Mouse (Mus musculus): Measurements from ENCODE around the gene Gm21985.
"Not testable (repeated sequence)": the region's sequence is repeated elsewhere in the genome, so short reads cannot be mapped to it uniquely, and the experiment has no call there.

The Gm21985 gene

DNA sequence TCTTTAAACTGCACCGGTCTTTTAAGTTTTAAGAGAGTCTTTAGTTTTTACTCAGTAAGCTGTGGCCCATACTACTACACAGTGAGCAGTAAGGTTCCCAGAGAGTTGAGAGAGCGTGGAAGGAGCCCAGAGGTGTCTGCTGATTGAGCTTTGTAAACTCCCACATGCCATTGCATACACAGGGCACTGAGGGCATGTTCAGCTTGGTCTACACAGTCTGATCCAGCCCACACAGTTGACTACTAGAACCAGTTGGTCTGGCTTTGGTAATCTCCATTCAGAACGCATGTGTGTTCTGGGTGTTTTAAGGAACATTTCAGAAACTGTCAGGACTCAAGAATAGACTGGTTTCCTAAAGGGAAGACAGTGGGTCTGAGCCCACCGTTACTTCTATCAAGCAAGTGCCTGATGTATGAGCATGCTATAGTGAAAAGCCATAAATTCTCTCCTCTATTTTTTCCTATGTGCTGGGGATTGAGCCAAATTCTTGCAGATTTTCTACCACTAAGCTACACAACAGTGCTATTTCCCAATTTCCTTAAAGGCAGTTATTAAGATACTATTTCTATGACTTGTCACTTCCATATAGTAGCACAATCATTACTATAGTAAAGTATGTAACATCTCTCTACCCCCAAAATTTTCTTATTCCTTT, 125.4 kb downstream of the Gm21985 start:
- no peak for DNase-seq (ENCODE audit: inconsistent ontology term)

DNA sequence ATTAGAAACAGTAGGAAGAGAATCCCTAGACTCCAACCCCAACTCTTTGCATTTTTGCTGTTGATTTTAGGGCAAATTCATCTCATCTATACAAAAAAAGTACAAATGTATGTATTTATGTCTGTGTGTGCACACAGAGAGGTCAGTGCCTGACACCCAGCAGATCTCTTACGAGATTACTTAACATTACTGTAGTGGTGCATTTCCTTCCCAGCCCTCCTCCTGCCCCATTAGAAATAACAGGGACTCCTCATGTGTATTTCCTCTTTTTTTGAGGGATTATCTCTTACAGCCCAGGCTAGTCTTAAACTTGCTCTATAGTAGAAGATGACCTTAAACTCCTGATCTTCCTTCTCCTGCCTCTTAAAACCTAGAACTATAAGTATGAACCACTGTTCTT, 126.6 kb downstream of the Gm21985 start:
- no peak for DNase-seq (ENCODE audit: inconsistent ontology term)

DNA sequence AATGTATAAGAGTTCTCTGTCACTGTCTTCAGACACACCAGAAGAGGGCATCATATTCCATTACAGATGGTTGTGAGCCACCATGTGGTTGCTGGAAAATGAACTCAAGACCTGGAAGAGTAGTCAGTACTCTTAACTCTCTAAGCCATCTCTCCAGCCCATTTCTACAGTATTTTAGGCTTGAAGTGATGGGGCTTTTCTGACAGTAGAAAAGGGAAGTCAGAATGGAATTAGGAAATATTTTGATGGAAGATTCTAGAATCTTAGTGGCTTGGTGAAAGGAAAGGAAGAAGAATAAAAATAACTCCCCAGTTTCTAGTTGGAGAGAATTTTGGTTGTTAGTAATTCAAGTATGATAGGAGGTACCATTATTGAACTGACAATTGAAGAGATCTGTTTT, 127.8 kb downstream of the Gm21985 start:
- DNase-seq (ENCODE audit: inconsistent ontology term): no peak

DNA sequence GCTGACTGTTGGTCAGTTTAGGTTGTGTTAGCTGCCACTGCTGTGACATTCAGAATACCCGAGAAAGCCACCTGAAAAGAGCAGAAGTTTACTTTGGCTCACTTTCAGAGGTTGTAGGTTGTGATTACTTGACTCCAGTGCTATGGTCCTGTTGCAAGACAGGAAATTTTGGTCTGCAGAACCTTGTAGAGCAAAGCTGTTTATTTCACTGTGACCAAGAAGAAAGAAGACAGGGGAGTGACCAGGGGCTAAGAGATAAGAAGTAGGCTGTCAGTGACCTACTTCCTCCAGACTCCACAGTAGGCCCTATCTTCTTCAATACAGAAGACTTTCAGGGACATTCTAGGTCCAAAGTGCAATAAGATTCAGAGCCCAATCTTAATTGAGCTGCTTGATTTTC, 130.5 kb downstream of the Gm21985 start:
- no peak for DNase-seq (ENCODE audit: inconsistent ontology term)

DNA sequence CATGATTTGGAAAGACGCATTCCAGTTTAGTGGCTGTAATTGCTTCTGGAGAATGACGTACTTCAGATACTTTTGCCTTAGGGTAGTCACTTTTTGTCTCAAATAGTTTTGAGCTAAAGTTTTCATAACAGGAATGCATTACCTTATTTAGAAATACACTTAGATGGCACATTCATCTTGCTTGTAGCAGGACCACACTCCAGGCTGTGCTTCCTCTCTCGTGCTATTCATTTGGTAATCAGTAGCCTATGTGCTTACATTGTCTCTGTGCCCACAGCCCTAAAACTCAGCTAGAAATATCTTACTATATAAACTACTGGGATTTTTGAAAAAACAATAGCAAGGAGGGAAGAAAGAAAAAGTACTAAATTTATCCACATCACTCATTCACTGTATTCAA, 140.9 kb downstream of the Gm21985 start:
- DNase-seq (ENCODE audit: inconsistent ontology term): no peak

DNA sequence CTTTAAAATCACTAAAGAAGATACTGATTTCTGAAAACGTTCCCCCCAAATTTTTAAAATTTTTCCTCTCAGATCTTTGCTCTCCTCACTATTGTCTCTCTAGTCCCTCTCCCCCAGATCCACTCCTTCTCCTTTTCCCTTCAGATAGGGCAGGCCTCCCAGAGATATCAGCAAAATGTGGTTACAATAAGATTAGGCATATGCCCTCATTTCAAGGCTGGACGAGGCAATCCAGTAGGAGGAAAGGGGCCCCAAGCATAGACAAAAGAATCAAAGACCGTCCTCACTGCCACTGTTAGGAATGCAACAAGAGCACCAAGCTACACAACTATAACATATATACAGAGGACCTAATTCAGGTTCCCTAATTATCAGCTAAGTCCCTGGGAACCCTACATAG, 159.2 kb downstream of the Gm21985 start:
- no peak for DNase-seq (ENCODE audit: inconsistent ontology term)

DNA sequence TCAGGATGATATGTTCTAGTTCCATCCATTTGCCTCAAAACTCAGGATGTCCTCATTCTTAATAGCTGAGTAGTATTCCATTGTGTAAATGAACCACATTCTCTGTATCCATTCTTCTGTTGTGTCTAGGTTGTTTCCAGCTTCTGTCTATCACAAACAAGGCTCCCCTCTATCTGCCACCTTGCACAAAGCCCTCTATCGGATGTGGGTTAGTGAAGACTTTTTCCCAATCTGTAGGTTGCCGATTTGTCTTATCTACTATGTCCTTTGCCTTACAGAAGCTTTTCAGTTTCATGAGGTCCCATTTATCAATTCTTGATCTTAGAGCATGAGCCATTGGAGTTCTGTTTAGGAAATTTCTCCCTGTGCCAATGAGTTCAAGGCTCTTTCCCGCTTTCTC, 162.4 kb downstream of the Gm21985 start:
- DNase-seq (ENCODE audit: inconsistent ontology term): not testable (repeated sequence)

DNA sequence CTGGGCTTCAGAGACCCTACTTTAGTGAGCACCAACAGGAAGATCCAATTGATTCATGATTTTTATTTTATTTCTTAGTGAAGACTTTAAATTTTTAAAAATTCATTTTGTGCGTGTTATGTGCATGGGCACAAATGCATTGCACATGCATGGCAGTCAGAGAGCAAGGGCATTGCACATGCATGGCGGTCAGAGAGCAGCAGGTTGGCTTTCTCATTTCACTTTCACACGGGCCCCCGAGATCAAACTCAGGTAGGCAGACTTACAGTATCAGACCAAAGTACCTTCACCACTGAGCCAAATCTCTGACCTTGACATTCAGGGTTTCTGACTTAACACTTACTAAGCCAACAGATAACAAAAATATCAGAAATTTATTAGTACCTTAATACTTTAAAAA, 163.6 kb downstream of the Gm21985 start:
- DNase-seq (ENCODE audit: inconsistent ontology term): no peak

DNA sequence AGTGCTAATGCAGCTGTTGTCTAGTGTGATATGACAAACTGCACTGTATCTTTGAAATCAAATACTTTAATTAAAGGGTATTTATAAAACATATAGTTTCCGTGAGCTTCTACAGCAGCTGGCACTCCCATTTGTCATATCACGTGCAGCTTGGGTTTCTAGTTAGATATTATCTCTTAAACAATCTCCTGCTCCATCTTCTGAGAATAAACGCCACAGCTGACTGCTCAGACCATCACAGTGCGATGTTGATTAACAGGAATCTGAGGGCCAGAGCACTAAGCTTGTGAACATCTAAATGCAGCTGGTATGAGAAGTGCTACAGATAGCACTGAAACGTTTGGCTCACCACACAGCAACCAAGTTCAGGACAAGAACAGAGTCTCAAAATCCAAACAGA, 164.3 kb downstream of the Gm21985 start:
- DNase-seq (ENCODE audit: inconsistent ontology term): no peak

DNA sequence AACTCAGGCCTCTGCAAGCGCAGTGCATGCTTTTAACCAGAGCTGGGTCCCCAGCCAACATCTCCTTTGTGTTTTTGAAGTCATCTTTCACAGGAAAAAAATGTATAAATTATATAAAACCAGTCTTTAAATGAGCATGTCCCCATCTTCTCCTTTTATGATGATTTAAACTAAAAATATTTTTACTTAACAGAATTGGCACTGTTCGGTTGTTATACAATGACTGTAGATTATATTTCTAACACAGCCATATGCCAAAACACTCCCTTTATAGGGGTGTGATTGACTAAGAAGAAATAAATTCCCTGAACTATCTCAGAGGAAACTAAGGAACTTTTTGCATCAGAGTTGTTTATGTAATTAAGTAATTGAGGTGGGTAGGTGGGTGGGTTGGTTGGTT, 166.4 kb downstream of the Gm21985 start:
- DNase-seq (ENCODE audit: inconsistent ontology term): no peak

DNA sequence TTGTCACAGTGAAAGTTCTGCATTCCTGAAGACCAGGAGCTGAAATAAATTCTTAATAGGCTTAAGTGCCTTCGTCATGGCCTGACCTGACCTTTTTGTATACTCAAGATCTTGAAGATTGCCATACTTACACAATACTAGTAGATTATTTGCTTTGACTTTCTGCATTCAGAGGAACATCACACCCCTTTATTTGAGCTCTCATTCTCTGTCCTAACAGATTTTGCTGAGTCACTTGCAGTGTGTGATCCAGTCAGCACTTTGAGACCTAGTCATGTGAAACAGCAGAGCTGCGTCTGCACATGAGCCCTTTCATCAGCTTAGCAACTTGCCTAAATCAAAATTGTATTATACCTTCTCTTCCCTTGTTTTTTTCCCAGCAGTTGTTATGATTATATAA, 167.2 kb downstream of the Gm21985 start:
- peak; percentile 51 for DNase-seq (ENCODE audit: inconsistent ontology term)

DNA sequence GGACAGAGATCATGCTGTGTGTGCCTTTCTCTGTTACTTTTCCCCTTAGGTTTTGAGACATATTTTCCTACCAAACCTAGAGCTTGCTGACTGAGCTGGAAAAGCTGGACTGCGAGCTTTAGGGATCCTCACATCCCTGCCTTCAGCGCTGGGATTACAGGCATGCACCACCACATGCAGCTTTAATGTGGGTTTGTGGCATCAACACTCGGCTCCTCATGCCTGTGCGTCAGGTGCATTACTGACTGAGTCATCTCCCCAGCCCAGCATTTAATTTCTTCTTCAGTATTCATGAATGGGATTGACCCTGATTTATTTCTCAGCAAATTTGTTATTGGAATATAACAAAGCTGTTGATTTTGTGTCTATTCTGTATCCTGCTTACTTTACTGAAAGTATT, 170.2 kb downstream of the Gm21985 start:
- no peak for DNase-seq (ENCODE audit: inconsistent ontology term)

DNA sequence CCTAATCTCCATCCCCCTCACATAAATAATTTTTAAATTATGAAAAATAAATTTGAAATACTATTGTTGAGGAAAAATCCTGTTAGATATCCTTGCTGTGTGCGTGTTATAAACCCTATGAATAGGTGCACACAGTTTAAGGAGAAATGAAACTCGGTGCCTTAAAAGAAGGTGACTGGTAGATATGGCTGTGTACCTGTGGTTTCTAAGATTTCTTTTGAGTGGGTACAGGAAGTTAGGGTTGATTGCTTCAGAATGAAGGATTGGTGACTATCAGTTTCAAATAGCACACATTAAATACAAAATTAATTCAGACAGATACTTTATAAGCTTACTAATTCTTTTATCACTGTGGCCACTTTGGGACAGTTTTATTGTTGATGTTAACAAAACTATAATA, 171.5 kb downstream of the Gm21985 start:
- no peak for DNase-seq (ENCODE audit: inconsistent ontology term)

DNA sequence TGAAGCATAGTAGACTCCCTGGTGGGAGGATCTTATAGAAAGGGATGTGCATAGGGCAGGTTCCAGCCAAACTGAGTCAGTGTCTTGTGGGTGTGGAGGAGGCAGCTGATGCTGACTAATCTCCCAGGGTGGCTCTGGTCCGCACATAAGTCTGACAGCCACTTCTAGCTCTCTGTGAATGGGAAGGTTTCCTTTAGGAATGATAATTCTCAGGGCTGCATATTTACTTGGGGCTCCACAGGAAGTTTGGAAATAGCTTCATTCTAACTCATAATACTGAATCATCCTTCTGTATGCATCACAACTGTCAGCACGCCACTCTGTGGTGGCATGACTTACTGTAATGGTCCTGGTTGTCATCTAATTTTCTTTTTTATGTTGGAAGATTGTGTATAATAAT, 177.4 kb downstream of the Gm21985 start:
- peak; percentile 85 for DNase-seq (ENCODE audit: inconsistent ontology term)

DNA sequence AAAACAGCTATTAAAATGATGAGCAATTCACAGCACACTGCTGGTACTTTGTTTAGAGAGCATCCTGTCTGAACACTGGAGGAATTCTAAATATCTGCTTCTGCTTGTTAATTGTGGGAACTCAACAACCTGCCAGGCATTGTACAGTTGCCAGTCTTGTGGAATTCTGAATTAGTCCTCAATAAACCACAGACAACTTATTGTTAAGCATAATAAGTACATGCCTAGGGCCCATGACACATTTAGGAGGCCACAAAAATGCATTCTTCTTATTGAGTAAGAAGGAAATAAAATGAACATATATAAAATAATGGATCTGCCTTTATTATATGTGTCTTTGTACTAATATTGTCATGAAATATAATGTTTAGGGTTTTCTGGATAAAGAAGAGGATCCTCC, 179.4 kb downstream of the Gm21985 start:
- DNase-seq (ENCODE audit: inconsistent ontology term): peak; percentile 99

DNA sequence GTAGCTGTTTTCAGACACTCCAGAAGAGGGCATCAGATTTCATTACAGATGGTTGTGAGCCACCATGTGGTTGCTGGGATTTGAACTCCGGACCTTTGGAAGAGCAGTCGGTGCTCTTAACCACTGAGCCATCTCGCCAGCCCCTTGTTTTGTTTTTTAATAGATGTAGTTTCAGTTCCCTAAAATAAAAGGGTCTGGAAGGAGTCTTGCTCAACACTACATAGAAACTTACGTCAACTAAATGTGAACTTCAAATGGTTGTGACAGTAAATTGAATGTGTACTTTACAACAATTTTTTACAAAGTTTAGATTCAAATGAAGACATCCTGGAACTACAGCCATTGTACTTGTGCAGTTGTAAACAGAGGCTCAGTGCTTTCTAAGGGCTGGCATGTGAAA, 181.9 kb downstream of the Gm21985 start:
- DNase-seq (ENCODE audit: inconsistent ontology term): not testable (repeated sequence)

DNA sequence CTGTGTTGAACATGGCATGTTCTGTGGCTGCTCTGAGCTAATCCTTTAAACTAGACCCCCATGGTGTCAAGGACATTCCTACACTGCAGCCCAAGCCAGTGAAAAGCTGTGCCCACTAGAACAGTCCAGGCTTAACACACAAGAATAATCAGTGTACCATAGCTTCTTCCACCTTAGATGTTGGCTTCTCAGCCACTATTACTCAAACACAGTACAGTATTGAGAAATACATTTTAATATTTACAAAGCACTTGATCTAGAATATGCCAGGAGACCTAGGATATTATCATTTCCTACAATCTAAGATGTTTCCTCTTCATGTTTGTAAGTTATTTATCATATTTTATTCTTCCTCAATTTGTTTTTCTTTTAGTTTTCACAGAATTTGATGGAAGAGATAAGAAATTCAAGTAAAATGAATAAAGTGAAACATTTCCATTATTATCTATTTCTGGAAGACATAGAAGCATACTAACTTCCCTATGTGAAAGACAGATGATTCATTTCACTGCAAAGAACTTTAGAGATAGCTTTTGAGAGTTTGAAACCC, 182.5 kb downstream of the Gm21985 start:
- DNase-seq (ENCODE audit: inconsistent ontology term): no peak

DNA sequence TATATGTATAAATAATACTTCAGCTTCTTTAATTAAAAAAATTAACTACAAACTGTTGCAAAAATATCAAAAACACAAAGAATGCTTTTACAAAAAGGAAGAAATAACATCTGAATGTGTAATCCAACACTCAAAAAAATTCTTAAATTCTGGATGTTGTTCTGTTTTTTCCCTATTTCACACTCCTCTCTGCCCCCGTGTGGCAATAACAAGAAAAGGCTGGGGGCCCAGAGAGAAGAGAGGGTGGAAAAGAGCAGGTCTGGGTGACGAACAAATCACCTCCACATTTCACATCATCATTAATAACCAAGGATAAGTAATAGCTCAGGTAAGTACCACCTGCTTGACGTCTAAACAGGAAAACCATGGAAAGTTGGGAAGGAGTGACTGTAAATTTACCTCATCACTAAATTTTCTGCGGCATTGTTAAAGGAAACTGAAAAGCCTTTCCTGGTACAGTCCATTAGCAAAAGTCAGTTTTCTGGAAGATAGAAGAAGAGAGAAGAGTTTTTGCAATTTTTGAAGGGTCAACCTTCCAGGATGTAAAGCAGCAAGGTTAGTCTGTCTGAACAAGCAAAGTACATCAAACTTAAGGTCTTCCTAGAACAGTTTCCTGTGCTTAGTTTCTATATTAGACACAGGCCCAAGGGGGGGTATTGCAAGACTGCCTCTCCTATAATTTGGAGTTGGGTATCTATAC, 183.6 kb downstream of the Gm21985 start:
- DNase-seq (ENCODE audit: inconsistent ontology term): peak; percentile 42

DNA sequence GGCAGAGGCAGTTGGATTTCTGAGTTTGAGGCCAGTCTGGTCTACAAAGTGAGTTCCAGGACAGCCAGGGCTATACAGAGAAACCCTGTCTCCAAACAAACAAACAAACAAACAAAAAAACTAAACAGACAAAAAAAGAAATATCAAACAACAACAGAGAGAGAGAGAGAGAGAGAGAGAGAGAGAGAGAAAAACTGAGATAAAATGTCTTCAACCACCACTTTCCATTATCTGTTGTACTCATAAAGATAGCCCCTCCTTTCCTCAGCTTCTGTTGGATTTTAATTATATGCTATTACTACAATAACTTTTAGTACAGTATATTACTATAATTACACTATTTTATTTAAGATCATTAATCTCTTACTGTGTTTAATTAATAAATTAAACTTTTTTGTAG, 186.4 kb downstream of the Gm21985 start:
- DNase-seq (ENCODE audit: inconsistent ontology term): not testable (repeated sequence)

DNA sequence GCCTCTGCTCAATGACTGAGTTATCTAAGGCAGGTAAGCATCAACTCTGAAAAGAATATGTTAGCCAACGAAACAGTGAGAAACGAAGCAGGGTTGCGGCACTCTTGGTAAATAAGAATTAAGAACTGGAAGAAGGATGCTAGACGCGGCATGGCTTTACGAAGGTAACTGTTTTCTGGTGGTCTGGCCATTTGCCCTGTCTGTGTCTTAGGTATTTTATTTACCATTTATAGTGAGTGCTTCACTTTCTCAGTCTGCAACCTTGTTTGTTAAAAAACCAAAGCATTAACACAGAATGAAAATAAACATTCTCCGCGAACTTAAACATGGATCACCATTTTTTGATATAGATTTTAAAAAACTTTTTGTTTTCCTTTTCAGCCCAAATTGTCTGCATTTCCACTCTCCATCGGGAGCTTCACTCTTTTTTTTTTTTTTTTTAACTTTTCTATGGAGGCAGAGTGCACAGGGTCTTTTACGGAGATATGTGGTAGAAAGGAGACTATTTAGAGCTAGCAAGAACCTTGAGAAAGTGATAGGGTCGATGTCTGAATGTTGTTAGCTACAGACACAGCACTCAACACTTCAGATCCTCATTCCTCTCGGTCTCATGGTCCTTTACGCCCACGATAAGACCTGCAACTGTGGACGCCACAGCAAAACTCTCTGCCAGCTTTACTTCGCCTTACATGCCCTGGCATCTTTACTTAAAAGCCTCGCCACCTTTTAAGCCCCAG, 188.2 kb downstream of the Gm21985 start:
- no peak for DNase-seq (ENCODE audit: inconsistent ontology term)

DNA sequence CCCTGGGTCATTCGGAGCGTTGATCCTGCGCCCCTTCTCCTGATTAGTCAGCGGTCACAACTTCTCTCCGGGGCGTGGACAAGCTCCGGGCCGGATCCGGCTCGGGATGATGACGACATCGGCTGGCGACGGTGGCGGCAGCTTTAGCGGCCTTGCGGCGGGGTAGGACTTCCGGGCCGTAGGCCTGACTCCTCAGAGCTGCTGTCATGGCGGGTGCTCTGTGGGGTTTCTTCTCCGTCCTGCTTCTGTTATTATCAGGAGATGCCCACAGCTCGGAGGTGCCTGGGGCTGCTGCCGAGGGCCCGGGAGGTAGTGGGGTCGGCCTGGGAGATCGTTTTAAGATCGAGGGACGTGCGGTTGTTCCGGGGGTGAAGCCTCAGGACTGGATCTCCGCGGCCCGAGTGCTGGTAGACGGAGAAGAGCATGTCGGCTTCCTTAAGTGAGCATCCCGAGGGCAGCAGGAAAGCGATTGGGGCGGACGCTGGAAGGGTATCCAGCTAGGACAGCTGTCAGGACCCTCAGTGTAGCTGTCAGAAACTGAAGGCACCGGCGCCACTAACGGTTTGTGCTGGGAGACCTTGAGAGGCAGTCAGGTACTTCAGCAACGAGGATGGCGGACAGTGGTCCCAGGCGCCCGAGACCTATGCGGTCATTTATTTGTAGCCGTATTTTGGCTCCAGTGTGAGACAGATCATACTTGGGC, 188.9 kb downstream of the Gm21985 start, which contains the start of gene Emc7:
TSS of gene Emc7 (plus strand) at position 136 of the 703 bp plus-strand sequence.
- peak; percentile 96 for DNase-seq (ENCODE audit: inconsistent ontology term)

All from Muller cell, postnatal 12 days (primary cell).